Comparison of ENCODE assay signal across 12 mouse cellular contexts in genomic region chr17:30192416-30193005, GRCm38 (mm10).
DNase-seq lines count a peak whose midpoint lies in the region; ATAC-seq lines count a peak whose summit lies in the region.
"Had no signal": no experiment of that assay in that cellular context is flagged by ENCODE, and none has a peak within 500 bp of the region (broad histone marks: within the 10 kb centered on the region; RNA-seq: fewer than 3 reads in every experiment).

No protein-coding gene starts in this region.

- ATAC-seq in kidney, embryonic 16.5 days (ENCODE audit: low FRiP score, low TSS enrichment), result no peak
- ATAC-seq: hindbrain, postnatal 0 days had no signal

- H3K9me3 ChIP-seq in kidney, embryonic 16.5 days (ENCODE audit: low read length), result no peaks in the 10 kb centered on the region

- no peak overlapping the region for H3K4me3 ChIP-seq in kidney, embryonic 16.5 days (ENCODE audit: low read length)
- H3K4me3 ChIP-seq: heart, adult 2 months had no signal

- peak; percentile 9 for DNase-seq in cerebellum, adult 9-11 months
- DNase-seq in cerebellum, postnatal 10 days, result no peak
- peak; percentile 18 for DNase-seq in kidney, postnatal 10 days
- DNase-seq in right cerebral cortex, adult 2 months (ENCODE audit: low spot score in 2 of 2), result peak; percentile 39 to 41
- no peak for DNase-seq in right cerebral cortex, adult 18-20 months
- DNase-seq in layer of hippocampus, postnatal 25 days (ENCODE audit: extremely low spot score in 1 of 2, low spot score in 1 of 2), result peak; percentile 6 to 9
- no peak for DNase-seq in retina, postnatal 1 day

- peaks cover 46% of the 10 kb centered on the region for H3K4me1 ChIP-seq in kidney, embryonic 16.5 days (ENCODE audit: insufficient read depth, low read length)

- no peak overlapping the region for H3K4me2 ChIP-seq in kidney, embryonic 16.5 days (replicated peaks; ENCODE audit: low read depth, low read length)

- no peaks in the 10 kb centered on the region for H3K36me3 ChIP-seq in kidney, embryonic 16.5 days (ENCODE audit: insufficient read depth, low read length)

- no peak overlapping the region for H3K27ac ChIP-seq in kidney, embryonic 16.5 days (ENCODE audit: low read length)
- H3K27ac ChIP-seq: heart, adult 2 months; hindbrain, postnatal 0 days; kidney, postnatal 0 days; liver, embryonic 14.5 days had no signal

- 87% methylated on average over 26 of the region's 26 CpGs for WGBS in kidney, embryonic 16.5 days

- H3K27me3 ChIP-seq in kidney, embryonic 16.5 days (ENCODE audit: insufficient read depth, low read length), result no peaks in the 10 kb centered on the region

- no peak overlapping the region for H3K9ac ChIP-seq in kidney, embryonic 16.5 days (replicated peaks; ENCODE audit: low read length)
- H3K9ac ChIP-seq: liver, embryonic 14.5 days had no signal

Comparison
In these comparisons a context has a peak if more than half of its experiments do, and no peak if none do; other contexts are left out.
1. DNase-seq: peak in cerebellum, adult 9-11 months (single experiment), kidney, postnatal 10 days (single experiment), right cerebral cortex, adult 2 months (2 of 2) and layer of hippocampus, postnatal 25 days (2 of 2); none in cerebellum, postnatal 10 days (0 of 2), right cerebral cortex, adult 18-20 months (single experiment) and retina, postnatal 1 day (single experiment).